Mouse (Mus musculus) erythroid progenitor cell, adult 5-6 weeks (primary cell): Measurements from ENCODE around the gene Scgb1b27. TPM values are rescaled to one million over a fixed set of nuclear protein-coding genes. Genes with fewer than 3 reads are reported as not detected.
"Not testable (repeated sequence)": the region's sequence is repeated elsewhere in the genome, so short reads cannot be mapped to it uniquely, and the experiment has no call there.

Source experiments
- ATAC-seq: replicated peaks from 2 replicates; pipeline ENCODE4 v1.8.0; 2016; ENCODE audit warnings: moderate number of reproducible peaks, mild to moderate bottlenecking, moderate TSS enrichment, inconsistent platforms; ENCODE audit not compliant: poor library complexity, low FRiP score, severe bottlenecking
- total RNA-seq, 2 experiments: library from RNA; stranded (forward) in 1 of 2; stranded (reverse) in 1 of 2; fragments of 150-400 nt in 1 of 2; fragments of 186-747, 209-891 nt in 1 of 2; gene quantifications; 2 replicates each; pipeline versions ENCODE4 v1.2.3 to v1.2.4; 2015 to 2017; ENCODE audit warnings: low replicate concordance in 2 of 2

Scgb1b27 gene
- not detected in 2 replicates for total RNA-seq (2015; ENCODE audit: low replicate concordance)
- not detected in 2 replicates for total RNA-seq (2017; ENCODE audit: low replicate concordance)

DNA sequence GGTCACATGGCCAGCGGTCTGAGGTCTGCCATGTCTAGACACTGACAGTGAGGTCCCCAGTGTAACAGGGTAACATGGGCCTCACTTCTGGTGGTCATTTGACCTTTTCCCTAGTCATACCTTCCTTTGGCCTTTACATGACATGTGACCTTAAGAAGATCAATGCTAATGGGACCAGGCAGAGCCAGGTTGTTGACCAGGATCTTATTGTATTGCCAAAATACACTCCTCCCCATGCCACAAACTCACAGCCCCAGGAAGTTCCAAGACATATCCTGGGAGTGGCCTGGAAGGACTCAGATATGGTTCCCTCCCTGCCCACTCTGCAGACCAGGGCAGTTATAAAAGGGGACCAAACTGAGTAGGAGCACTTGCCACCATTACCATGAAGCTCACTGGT lies at the start of gene Scgb1b27:
Gene Scgb1b27, plus strand, starts transcription at position 301 of the 400 bp plus-strand sequence.
- not testable (repeated sequence) for ATAC-seq

DNA sequence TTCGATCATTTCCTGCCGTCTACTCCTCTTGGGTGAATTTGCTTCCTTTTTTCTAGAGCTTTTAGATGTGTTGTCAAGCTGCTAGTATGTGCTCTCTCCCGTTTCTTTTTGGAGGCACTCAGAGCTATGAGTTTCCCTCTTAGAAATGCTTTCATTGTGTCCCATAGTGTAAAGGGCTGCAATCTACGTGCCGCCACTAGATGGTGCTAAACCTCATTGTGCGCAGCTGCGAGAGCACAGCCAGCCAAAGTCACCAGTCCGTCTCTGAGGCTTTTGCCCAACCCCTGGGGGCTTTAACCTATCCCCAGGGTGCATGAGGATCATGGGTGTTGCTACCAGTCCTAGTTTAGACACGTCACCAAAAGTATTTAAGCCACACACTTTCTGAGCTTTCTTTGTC lies 39.0 kb upstream of the Scgb1b27 start:
- ATAC-seq, result not testable (repeated sequence)

DNA sequence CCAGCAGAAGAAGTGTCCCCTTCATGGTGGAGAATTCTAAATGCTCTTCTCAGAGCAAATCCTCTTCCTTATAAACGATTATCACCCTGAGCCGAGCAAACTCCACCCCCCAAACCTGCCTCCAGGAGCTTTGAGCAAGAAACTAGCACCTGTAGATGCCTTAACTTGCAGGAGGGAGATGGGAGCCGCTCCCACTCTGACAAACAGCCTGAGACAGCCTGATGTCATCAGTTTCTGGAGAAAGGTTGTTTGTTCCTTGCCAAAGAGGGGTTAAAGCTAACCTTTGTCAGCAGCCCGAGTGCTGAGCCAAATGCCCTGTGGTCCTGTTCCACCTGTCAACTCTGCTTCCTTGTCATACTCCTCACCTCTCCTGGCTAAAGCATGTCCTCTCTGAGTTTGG lies 7.4 kb upstream of the Scgb1b27 start, which contains the start of gene Scgb2b27:
Gene Scgb2b27, minus strand, starts transcription at position 101 of the 400 bp plus-strand sequence.
- no peak for ATAC-seq

DNA sequence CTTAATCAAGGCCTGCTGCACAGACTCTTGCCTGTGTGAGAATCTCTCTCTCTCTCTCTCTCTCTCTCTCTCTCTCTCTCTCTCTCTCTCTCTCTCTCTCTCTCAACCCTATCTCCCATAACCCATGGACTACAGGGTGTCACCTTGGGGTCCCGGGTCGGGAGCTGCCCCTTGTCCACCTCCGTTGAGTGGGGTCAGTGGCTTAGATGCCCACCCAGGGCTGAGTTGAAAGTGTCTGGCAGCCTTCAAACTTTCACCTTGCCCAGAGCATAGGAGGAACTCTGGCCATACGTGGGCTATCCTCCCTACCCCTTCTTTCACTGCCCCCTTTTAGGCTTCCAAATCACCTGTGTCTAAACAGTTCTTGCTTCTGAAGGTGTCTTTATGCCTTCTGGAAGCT lies 4.4 kb downstream of the Scgb1b27 start:
- ATAC-seq, result no peak

DNA sequence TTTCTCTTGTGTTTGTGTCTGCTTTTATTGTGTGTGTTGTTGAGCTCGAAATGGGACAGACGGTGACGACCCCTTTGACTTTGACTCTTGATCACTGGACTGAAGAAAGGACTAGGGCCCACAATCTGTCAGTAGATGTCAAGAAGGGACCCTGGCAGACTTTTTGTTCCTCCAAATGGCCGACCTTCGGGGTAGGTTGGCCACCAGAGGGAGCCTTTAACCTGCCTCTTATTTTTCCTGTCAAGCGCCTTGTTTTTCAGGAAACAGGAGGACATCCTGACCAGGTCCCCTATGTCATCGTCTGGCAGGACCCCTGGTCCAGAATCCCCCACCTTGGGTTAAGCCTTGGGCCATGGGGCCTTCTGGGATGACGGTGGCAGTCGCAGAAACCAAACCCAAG lies 5.9 kb downstream of the Scgb1b27 start:
- ATAC-seq, result not testable (repeated sequence)

DNA sequence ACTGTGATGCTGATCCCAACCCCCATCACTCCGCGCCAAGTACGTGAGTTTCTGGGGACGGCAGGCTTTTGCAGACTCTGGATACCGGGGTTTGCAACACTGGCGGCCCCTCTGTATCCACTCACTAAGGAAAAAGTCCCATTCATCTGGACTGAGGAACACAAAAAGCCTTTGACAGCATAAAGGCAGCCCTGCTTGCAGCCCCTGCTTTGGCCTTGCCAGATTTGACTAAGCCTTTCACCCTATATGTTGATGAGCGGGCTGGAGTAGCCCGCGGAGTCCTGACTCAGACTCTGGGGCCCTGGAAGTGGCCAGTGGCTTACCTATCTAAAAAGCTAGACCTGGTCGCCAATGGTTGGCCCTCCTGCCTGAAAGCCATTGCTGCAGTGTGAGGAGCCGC lies 8.7 kb downstream of the Scgb1b27 start:
- no peak for ATAC-seq

DNA sequence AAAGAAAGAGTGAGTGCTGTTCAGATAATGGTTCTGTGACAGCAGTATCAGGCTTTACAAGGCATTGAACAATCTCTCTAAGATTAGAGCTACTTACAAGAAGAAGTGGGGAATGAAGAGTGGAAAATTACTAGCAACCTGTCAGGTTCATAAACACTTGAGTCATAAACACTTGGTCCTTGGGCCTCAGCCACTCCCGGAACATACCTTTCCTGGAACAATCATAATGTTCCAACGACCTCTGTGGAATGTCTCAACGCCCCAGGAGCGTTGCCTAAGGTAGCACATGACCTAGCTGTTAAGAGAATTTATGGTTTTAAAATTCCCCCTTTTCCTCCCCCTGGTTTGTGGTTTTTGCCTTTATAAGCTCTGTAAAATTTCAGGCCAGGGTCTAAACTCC lies 13.3 kb downstream of the Scgb1b27 start:
- not testable (repeated sequence) for ATAC-seq

DNA sequence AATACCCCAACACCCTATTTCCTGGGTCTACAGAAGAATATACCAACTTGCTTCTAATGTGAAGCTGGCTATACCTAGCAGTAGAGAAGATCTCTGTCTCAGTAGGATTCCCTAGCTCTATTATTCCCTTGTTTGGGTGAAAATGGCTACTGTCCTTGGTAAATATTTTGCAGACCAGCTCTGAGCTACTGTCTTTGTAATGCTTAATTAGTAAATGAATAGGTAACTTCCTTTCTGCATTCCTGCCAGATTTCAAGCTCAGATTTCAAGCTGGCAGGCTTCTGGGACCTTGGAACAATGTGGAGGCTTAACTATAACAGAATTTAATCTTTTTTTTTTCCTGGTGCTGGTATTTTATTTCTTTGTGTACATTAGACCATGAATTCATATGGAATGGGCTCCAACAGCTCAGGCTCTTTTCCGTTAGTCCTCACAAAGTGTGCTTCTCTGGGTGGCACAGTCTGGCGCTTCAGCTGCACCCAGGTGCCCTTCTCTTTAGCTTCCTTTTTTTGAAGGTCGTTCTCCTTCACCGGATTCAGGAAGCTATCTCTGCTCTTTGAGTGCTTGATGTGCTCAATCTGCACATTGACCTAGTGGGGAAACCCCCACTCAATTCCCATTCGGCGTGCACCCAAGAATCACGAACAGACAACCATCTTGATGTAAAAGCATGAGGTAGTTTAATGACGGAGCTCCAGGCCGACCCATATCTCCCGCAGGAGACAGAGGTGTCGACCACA lies 15.0 kb downstream of the Scgb1b27 start:
- not testable (repeated sequence) for ATAC-seq

DNA sequence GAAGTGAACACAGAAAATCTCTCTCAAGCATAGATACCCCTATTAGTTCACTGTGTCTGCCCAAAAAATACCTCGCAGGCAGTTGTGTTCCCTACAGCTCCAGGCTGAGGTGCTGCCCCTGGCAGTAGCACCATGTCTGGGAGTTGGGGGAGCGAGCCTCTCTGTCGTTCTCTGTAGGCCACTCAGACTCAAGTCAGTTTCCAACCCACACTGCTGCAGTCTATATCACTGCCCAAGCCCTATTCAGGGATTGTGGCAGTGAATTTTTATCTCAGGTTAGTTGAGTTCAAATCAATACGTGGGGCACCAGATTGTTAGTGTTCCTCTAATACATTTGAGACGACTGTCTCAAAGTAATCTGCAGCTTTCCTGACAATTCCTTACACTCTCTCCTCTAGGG lies 46.8 kb downstream of the Scgb1b27 start:
- not testable (repeated sequence) for ATAC-seq

Other genes with a start within 250 kb of the Scgb1b27 start
- gene Scgb2b26, start 76.4 kb upstream of the Scgb1b27 start, total RNA-seq (2015; ENCODE audit: low replicate concordance), result not detected in 2 replicates
- not detected in 2 replicates for gene Scgb2b26, start 76.4 kb upstream of the Scgb1b27 start, total RNA-seq (2017; ENCODE audit: low replicate concordance)
- gene Scgb2b27, start 7.5 kb upstream of the Scgb1b27 start, total RNA-seq (2015; ENCODE audit: low replicate concordance), result not detected in 2 replicates
- gene Scgb2b27, start 7.5 kb upstream of the Scgb1b27 start, total RNA-seq (2017; ENCODE audit: low replicate concordance), result not detected in 2 replicates
- gene Scgb1b30, start 73.9 kb downstream of the Scgb1b27 start, total RNA-seq (2015; ENCODE audit: low replicate concordance), result not detected in 2 replicates
- gene Scgb1b30, start 73.9 kb downstream of the Scgb1b27 start, total RNA-seq (2017; ENCODE audit: low replicate concordance), result not detected in 2 replicates
- not detected in 2 replicates for gene Wtip, start 111.8 kb downstream of the Scgb1b27 start, total RNA-seq (2015; ENCODE audit: low replicate concordance)
- gene Wtip, start 111.8 kb downstream of the Scgb1b27 start, total RNA-seq (2017; ENCODE audit: low replicate concordance), result not detected in 2 replicates
- 86.9 and 130 TPM in 2 replicates for gene Uba2, start 148.1 kb downstream of the Scgb1b27 start, total RNA-seq (2015; ENCODE audit: low replicate concordance)
- gene Uba2, start 148.1 kb downstream of the Scgb1b27 start, total RNA-seq (2017; ENCODE audit: low replicate concordance), result 52.3 and 91.5 TPM in 2 replicates
- gene Pdcd2l, start 175.2 kb downstream of the Scgb1b27 start, total RNA-seq (2015; ENCODE audit: low replicate concordance), result 8.3 and 26.0 TPM in 2 replicates
- 2.0 and 15.0 TPM in 2 replicates for gene Pdcd2l, start 175.2 kb downstream of the Scgb1b27 start, total RNA-seq (2017; ENCODE audit: low replicate concordance)
- 91.5 and 119 TPM in 2 replicates for gene Gpi1, start 208.9 kb downstream of the Scgb1b27 start, total RNA-seq (2015; ENCODE audit: low replicate concordance)
- gene Gpi1, start 208.9 kb downstream of the Scgb1b27 start, total RNA-seq (2017; ENCODE audit: low replicate concordance), result 60.7 and 90.5 TPM in 2 replicates
- gene Gm6096, start 229.6 kb downstream of the Scgb1b27 start, total RNA-seq (2015; ENCODE audit: low replicate concordance), result not detected in 2 replicates
- gene Gm6096, start 229.6 kb downstream of the Scgb1b27 start, total RNA-seq (2017; ENCODE audit: low replicate concordance), result 3.3 TPM in 1 of 2 replicates, not detected in the other